Mouse (Mus musculus) layer of hippocampus, adult 9-11 months (tissue): Measurements from ENCODE around the gene Sp100.

ENCODE experiments used
- DNase-seq: peaks from one replicate; pipeline ENCODE4 v3.0.0; 2022

Sp100 gene

GRCm38 (mm10) chr1:85751494-85751893 lies 101.7 kb downstream of the Sp100 start:
- DNase-seq: peak; percentile 49

- no peak for DNase-seq
Measured at GRCm38 (mm10) chr1:85751932-85752680, 102.3 kb downstream of the Sp100 start.

GRCm38 (mm10) chr1:85757531-85758230 lies 107.9 kb downstream of the Sp100 start:
- DNase-seq: peak; percentile 25

GRCm38 (mm10) chr1:85758231-85758968 lies 108.6 kb downstream of the Sp100 start:
- peak; percentile 22 for DNase-seq

GRCm38 (mm10) chr1:85758969-85759293 lies 109.1 kb downstream of the Sp100 start:
- DNase-seq: no peak
